Mouse (Mus musculus) cerebellum, postnatal 4 days (tissue): ENCODE measurements around the gene 1700034J05Rik.
A peak's percentile ranks its signal among the peaks of the same experiment; 100 is the strongest.

Experiments used
- DNase-seq, 2 experiments: peaks; one replicate each; pipeline ENCODE4 v3.0.0; 2022; ENCODE audit warnings: low spot score in 2 of 2, mixed read lengths in 1 of 2

1700034J05Rik gene

GRCm38 (mm10) chr6:146954258-146954657, at the start of gene 1700034J05Rik:
TSS of gene 1700034J05Rik (minus strand) at chr6:146954422.
- DNase-seq, result no peak

- no peak for DNase-seq
Observed at GRCm38 (mm10) chr6:146999755-147000154, 45.5 kb upstream of the 1700034J05Rik start.

GRCm38 (mm10) chr6:146999302-146999701, 45.1 kb upstream of the 1700034J05Rik start:
- no peak for DNase-seq

GRCm38 (mm10) chr6:146998710-146999109, 44.5 kb upstream of the 1700034J05Rik start:
- no peak for DNase-seq

- no peak for DNase-seq
Observed at GRCm38 (mm10) chr6:146997006-146997405, 42.8 kb upstream of the 1700034J05Rik start.

- no peak for DNase-seq
Observed at GRCm38 (mm10) chr6:146995878-146996277, 41.7 kb upstream of the 1700034J05Rik start.

- no peak for DNase-seq
Observed at GRCm38 (mm10) chr6:146995391-146995790, 41.2 kb upstream of the 1700034J05Rik start.

- DNase-seq, result peak in 1 of 2 experiments; percentile 48
Observed at GRCm38 (mm10) chr6:146994236-146994635, 40.0 kb upstream of the 1700034J05Rik start.

GRCm38 (mm10) chr6:146984569-146984968, 30.3 kb upstream of the 1700034J05Rik start:
- DNase-seq, result no peak

- DNase-seq, result no peak
Observed at GRCm38 (mm10) chr6:146981249-146981835, 27.1 kb upstream of the 1700034J05Rik start.

GRCm38 (mm10) chr6:146979953-146980352, 25.7 kb upstream of the 1700034J05Rik start:
- no peak for DNase-seq

GRCm38 (mm10) chr6:146979115-146979744, 25.0 kb upstream of the 1700034J05Rik start:
- DNase-seq, result no peak

- DNase-seq, result no peak
Observed at GRCm38 (mm10) chr6:146978691-146979114, 24.5 kb upstream of the 1700034J05Rik start.

- DNase-seq, result no peak
Observed at GRCm38 (mm10) chr6:146976446-146976845, 22.2 kb upstream of the 1700034J05Rik start.

GRCm38 (mm10) chr6:146973830-146974229, 19.6 kb upstream of the 1700034J05Rik start:
- no peak for DNase-seq

- DNase-seq, result no peak
Observed at GRCm38 (mm10) chr6:146973406-146973805, 19.2 kb upstream of the 1700034J05Rik start.

- no peak for DNase-seq
Observed at GRCm38 (mm10) chr6:146972740-146973139, 18.5 kb upstream of the 1700034J05Rik start.

- DNase-seq, result no peak
Observed at GRCm38 (mm10) chr6:146972009-146972408, 17.8 kb upstream of the 1700034J05Rik start.

GRCm38 (mm10) chr6:146971366-146971765, 17.1 kb upstream of the 1700034J05Rik start:
- no peak for DNase-seq

- no peak for DNase-seq
Observed at GRCm38 (mm10) chr6:146970811-146971210, 16.6 kb upstream of the 1700034J05Rik start.

GRCm38 (mm10) chr6:146967836-146968235, 13.6 kb upstream of the 1700034J05Rik start:
- DNase-seq, result no peak

- DNase-seq, result no peak
Observed at GRCm38 (mm10) chr6:146966446-146967019, 12.3 kb upstream of the 1700034J05Rik start.

GRCm38 (mm10) chr6:146965139-146965772, 11.0 kb upstream of the 1700034J05Rik start:
- no peak for DNase-seq
